Mouse (Mus musculus) forebrain, embryonic 10.5 days (tissue): ENCODE results near the gene Ppp4r1. TPM values are rescaled to one million over a fixed set of nuclear protein-coding genes. Genes with fewer than 3 reads are reported as not detected.

Source experiments
- DNase-seq: peaks from one replicate; pipeline ENCODE4 v3.0.0-alpha.2; 2017; ENCODE audit warnings: low spot score; ENCODE audit errors: extremely low spot score
- H3K27ac ChIP-seq: fragments of 300-500 bp; sonication (generic); 2 replicates; pipeline ENCODE4 v1.5.1; 2016; ENCODE audit warnings: mild to moderate bottlenecking
- H3K27me3 ChIP-seq: fragments of 300-500 bp; sonication (generic); 2 replicates; pipeline ENCODE4 v1.6.1; 2016; ENCODE audit warnings: mild to moderate bottlenecking; ENCODE audit not compliant: poor library complexity, severe bottlenecking
- H3K36me3 ChIP-seq: fragments of 300-500 bp; sonication (generic); replicated peaks from 2 replicates; pipeline ENCODE4 v1.6.1; 2016; ENCODE audit warnings: mild to moderate bottlenecking, moderate library complexity
- H3K4me1 ChIP-seq: fragments of 300-500 bp; sonication (generic); 2 replicates; pipeline ENCODE4 v1.6.1; 2016
- H3K4me3 ChIP-seq: fragments of 300-500 bp; sonication (generic); 2 replicates; pipeline ENCODE4 v1.5.1; 2016; ENCODE audit warnings: mild to moderate bottlenecking, moderate library complexity
- H3K9me3 ChIP-seq: fragments of 300-500 bp; sonication (generic); 2 replicates; pipeline ENCODE4 v1.6.1; 2016; ENCODE audit warnings: mild to moderate bottlenecking, moderate library complexity
- WGBS: fragments of 180-500 bp; shearing (Covaris S2); methylation state at CpG from one replicate; pipeline ENCODE4 v1.1.7; 2016; 5-methylcytosine and 5-hydroxymethylcytosine counted together
- polyA plus RNA-seq: library from polyadenylated mRNA; unstranded; fragments of >200 nt; fragmentation: Nextera tagmentation; extraction: Ambion mirVana; gene quantifications from 2 replicates; pipeline ENCODE4 v1.2.1, GENCODE M21; 2016

The Ppp4r1 gene
- 61.5 and 66.0 TPM in 2 replicates for polyA plus RNA-seq

GRCm38 (mm10) chr17:65782551-65783141 is at the start of gene Ppp4r1:
Ppp4r1 (plus strand) TSS chr17:65782573.
- H3K9me3 ChIP-seq: peaks cover 14% of the 10 kb centered on the region
- H3K27me3 ChIP-seq: no peaks in the 10 kb centered on the region
- H3K4me3 ChIP-seq: peak within 1 kb of the TSS; percentile 95
- H3K27ac ChIP-seq: peak within 1 kb of the TSS; percentile 99
- under 1% methylated on average over 81 of the region's 81 CpGs for WGBS
- H3K36me3 ChIP-seq: peaks cover 30% of the 10 kb centered on the region
- peak; percentile 80 for DNase-seq
- H3K4me1 ChIP-seq: peaks cover 22% of the 10 kb centered on the region

GRCm38 (mm10) chr17:65732666-65733065 is 49.7 kb upstream of the Ppp4r1 start:
- no peaks in the 10 kb centered on the region for H3K27me3 ChIP-seq
- H3K9me3 ChIP-seq: no peaks in the 10 kb centered on the region
- H3K36me3 ChIP-seq: no peaks in the 10 kb centered on the region
- no peak for DNase-seq
- no peak overlapping the region for H3K4me3 ChIP-seq
- H3K27ac ChIP-seq: no peak overlapping the region
- 85% methylated on average over 4 of the region's 4 CpGs for WGBS
- no peaks in the 10 kb centered on the region for H3K4me1 ChIP-seq

GRCm38 (mm10) chr17:65735088-65735487 is 47.3 kb upstream of the Ppp4r1 start:
- Histone ChIP-seq H3K27me3 (no peaks in the 10 kb centered on the region), H3K27ac (no peak overlapping the region), H3K36me3 (no peaks in the 10 kb centered on the region), H3K9me3 (no peaks in the 10 kb centered on the region), H3K4me1 (no peaks in the 10 kb centered on the region), H3K4me3 (no peak overlapping the region)
- WGBS: 92% methylated on average over 2 of the region's 2 CpGs
- no peak for DNase-seq

GRCm38 (mm10) chr17:65737175-65737574 is 45.2 kb upstream of the Ppp4r1 start:
- no peaks in the 10 kb centered on the region for H3K9me3 ChIP-seq
- H3K27me3 ChIP-seq: no peaks in the 10 kb centered on the region
- H3K27ac ChIP-seq: no peak overlapping the region
- no peak for DNase-seq
- no peak overlapping the region for H3K4me3 ChIP-seq
- no peaks in the 10 kb centered on the region; the same call in 1 of the 2 replicates for H3K36me3 ChIP-seq
- H3K4me1 ChIP-seq: peaks cover 5% of the 10 kb centered on the region
- WGBS: 87% methylated on average over 5 of the region's 5 CpGs

GRCm38 (mm10) chr17:65737622-65738021 is 44.8 kb upstream of the Ppp4r1 start:
- no peak for DNase-seq
- Histone ChIP-seq H3K4me1 (peaks cover 9% of the 10 kb centered on the region), H3K4me3 (no peak overlapping the region), H3K27ac (no peak overlapping the region), H3K27me3 (no peaks in the 10 kb centered on the region), H3K9me3 (no peaks in the 10 kb centered on the region), H3K36me3 (no peaks in the 10 kb centered on the region; the same call in 1 of the 2 replicates)
- WGBS: 90% methylated on average over 6 of the region's 6 CpGs

- Histone ChIP-seq H3K4me1 (peaks cover 23% of the 10 kb centered on the region), H3K27me3 (no peaks in the 10 kb centered on the region), H3K36me3 (peaks cover 17% of the 10 kb centered on the region), H3K9me3 (peaks cover 9% of the 10 kb centered on the region), H3K4me3 (no peak overlapping the region), H3K27ac (no peak overlapping the region)
- WGBS: 87% methylated on average over 15 of the region's 15 CpGs
- no peak for DNase-seq
These were observed 42.3 kb upstream of the Ppp4r1 start for GRCm38 (mm10) chr17:65739874-65740725.

GRCm38 (mm10) chr17:65741565-65741964 is 40.8 kb upstream of the Ppp4r1 start:
- 92% methylated on average over 4 of the region's 4 CpGs for WGBS
- Histone ChIP-seq H3K36me3 (peaks cover 23% of the 10 kb centered on the region), H3K9me3 (peaks cover 12% of the 10 kb centered on the region), H3K27me3 (no peaks in the 10 kb centered on the region), H3K4me1 (peaks cover 28% of the 10 kb centered on the region), H3K27ac (no peak overlapping the region), H3K4me3 (no peak overlapping the region)
- no peak for DNase-seq

GRCm38 (mm10) chr17:65742245-65742905 is 40.0 kb upstream of the Ppp4r1 start:
- no peak for DNase-seq
- 69% methylated on average over 10 of the region's 10 CpGs for WGBS

GRCm38 (mm10) chr17:65742969-65743368 is 39.4 kb upstream of the Ppp4r1 start:
- Histone ChIP-seq H3K4me1 (peaks cover 29% of the 10 kb centered on the region), H3K36me3 (peaks cover 23% of the 10 kb centered on the region), H3K27ac (no peak overlapping the region), H3K27me3 (no peaks in the 10 kb centered on the region), H3K9me3 (peaks cover 12% of the 10 kb centered on the region), H3K4me3 (no peak overlapping the region)
- DNase-seq: no peak
- 74% methylated on average over 4 of the region's 4 CpGs for WGBS

More at GRCm38 (mm10) chr17:65742245-65742905, 40.0 kb upstream of the Ppp4r1 start:
- peaks cover 12% of the 10 kb centered on the region for H3K9me3 ChIP-seq
- H3K4me1 ChIP-seq: peaks cover 29% of the 10 kb centered on the region
- peaks cover 23% of the 10 kb centered on the region for H3K36me3 ChIP-seq
- no peak overlapping the region for H3K27ac ChIP-seq
- no peaks in the 10 kb centered on the region for H3K27me3 ChIP-seq
- H3K4me3 ChIP-seq: no peak overlapping the region

GRCm38 (mm10) chr17:65743664-65744330 is 38.6 kb upstream of the Ppp4r1 start:
- Histone ChIP-seq H3K27ac (0 out of 2 replicates have a peak overlapping the region, but pooled peaks have one; percentile 12), H3K27me3 (no peaks in the 10 kb centered on the region), H3K4me3 (no peak overlapping the region), H3K36me3 (peaks cover 23% of the 10 kb centered on the region), H3K4me1 (peaks cover 29% of the 10 kb centered on the region), H3K9me3 (peaks cover 12% of the 10 kb centered on the region)
- DNase-seq: no peak
- 81% methylated on average over 11 of the region's 11 CpGs for WGBS

GRCm38 (mm10) chr17:65746314-65746713 is 36.1 kb upstream of the Ppp4r1 start:
- WGBS: 80% methylated on average over 6 of the region's 6 CpGs
- DNase-seq: no peak

GRCm38 (mm10) chr17:65748997-65749396 is 33.4 kb upstream of the Ppp4r1 start:
- Histone ChIP-seq H3K27me3 (no peaks in the 10 kb centered on the region), H3K36me3 (peaks cover 29% of the 10 kb centered on the region), H3K9me3 (peaks cover 25% of the 10 kb centered on the region), H3K4me1 (peaks cover 6% of the 10 kb centered on the region), H3K27ac (no peak overlapping the region), H3K4me3 (no peak overlapping the region)
- DNase-seq: no peak
- 91% methylated on average over 6 of the region's 6 CpGs for WGBS

More at GRCm38 (mm10) chr17:65746314-65746713, 36.1 kb upstream of the Ppp4r1 start:
- no peak overlapping the region for H3K27ac ChIP-seq
- peaks cover 16% of the 10 kb centered on the region for H3K9me3 ChIP-seq
- peaks cover 29% of the 10 kb centered on the region for H3K4me1 ChIP-seq
- no peak overlapping the region for H3K4me3 ChIP-seq
- H3K36me3 ChIP-seq: peaks cover 26% of the 10 kb centered on the region
- H3K27me3 ChIP-seq: no peaks in the 10 kb centered on the region
